Mouse (Mus musculus) lung, postnatal 0 days (tissue): Measurements from ENCODE around the gene Gckr.

ENCODE experiments used
- CTCF ChIP-seq: IDR thresholded peaks from 2 replicates; pipeline ENCODE4 v1.5.1; 2016; ENCODE audit warnings: antibody characterized with exemption, mild to moderate bottlenecking
- EP300 ChIP-seq: IDR thresholded peaks from 2 replicates; pipeline ENCODE4 v1.6.1; 2016; ENCODE audit warnings: antibody characterized with exemption, mild to moderate bottlenecking, control low read depth

DNA sequence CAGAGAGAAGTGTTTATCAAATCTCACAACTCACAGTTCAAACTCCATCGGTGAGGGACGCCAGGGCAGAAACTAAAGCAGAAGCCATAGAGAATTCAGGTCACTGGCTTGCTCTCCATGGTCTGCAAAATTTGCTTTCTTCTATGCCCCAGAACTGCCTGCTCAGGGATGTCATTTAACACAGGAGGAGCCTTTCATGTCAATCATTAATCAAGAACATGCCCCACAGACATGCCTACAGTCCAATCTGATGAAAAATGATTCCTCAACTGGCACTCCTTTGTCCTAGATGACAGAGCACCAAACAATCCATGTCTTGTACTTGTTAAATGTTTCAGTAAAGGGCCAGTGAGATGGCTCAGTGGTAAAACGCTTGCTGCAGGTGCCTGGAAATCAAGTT lies 25.5 kb downstream of the Gckr start:
- TF ChIP-seq CTCF (no peak), EP300 (no peak)
